Mouse (Mus musculus) large intestine, adult 2 months (tissue): ENCODE measurements around the gene Olfr1028. TPM values are rescaled to one million over a fixed set of nuclear protein-coding genes. Genes with fewer than 3 reads are reported as not detected.

Source experiments
- DNase-seq: peaks from one replicate; pipeline ENCODE4 v3.0.0-alpha.2; 2012; ENCODE audit warnings: low read depth, low spot score
- WGBS: fragments of 180-500 bp; shearing (Covaris S2); methylation state at CpG from one replicate; pipeline ENCODE4 v1.1.7; 2018; 5-methylcytosine and 5-hydroxymethylcytosine counted together
- polyA plus RNA-seq: library from polyadenylated mRNA; depleted of rRNA; stranded (reverse); fragments of >200 nt; gene quantifications from 2 replicates; pipeline ENCODE4 v1.2.3, GENCODE M21; 2012; rRNA removed

Gene Olfr1028
- polyA plus RNA-seq: not detected in 2 replicates

DNA sequence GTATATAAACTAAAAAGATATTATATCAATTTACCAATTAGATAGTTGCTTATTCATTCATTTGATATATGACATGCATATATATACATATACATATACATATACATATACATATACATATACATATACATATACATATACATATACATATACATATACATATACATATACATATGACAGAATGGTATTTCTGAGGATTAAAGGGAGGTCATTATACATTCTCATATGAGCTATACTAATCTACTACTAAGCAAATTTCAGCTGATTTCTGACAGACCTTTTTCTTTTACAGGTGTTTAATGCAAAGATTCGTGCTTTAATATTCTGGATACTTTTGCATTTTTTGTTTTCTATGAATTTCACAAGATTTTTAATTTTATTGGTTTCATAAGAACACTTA, at the start of gene Olfr1028:
Gene Olfr1028, plus strand, starts transcription at position 301 of the 400 bp plus-strand sequence.
- no peak for DNase-seq
- WGBS: 71% methylated on average over 1 of the region's 1 CpGs

DNA sequence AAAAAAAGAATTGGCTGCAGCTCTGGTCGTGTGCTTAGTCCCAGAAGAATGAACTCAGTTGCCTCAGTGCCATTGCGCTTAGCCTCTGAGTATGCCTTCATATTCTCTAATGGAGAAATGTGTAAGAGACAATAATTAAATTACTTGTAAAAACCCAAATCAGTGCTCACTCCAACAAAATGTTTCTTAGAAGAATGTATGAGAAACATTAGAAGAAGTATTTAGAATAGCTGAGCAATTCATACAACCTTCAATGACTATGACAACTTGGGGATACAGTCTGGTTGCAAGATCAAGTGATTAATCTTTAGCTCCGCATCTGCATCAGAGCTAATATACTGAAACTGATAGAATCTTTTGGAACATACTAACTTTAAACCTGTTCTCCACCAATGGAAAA, 45.3 kb upstream of the Olfr1028 start, which contains the start of gene Olfr1024:
Gene Olfr1024, minus strand, starts transcription at position 101 of the 400 bp plus-strand sequence.
- DNase-seq: no peak

DNA sequence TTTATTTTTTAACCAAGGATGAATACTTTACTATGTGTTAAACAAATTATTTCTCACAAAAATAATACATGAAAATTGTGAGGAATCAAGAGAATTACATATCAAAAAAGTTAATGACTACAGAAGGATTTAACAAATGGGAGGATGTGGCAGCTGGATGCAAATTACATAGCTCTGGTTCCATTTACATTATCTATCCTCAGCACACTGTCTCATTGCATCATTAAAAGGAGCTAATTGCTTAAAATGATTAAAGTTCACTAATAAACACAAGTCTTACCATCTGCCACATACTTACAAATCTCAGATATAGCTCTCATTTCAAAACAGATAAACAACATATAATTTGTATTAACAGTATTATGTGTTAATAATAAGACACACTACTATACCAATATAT, 37.0 kb upstream of the Olfr1028 start:
- DNase-seq: no peak

More for the DNA sequence above, 45.3 kb upstream of the Olfr1028 start, which contains the start of gene Olfr1024:
- WGBS: 81% methylated on average over 3 of the region's 3 CpGs

DNA sequence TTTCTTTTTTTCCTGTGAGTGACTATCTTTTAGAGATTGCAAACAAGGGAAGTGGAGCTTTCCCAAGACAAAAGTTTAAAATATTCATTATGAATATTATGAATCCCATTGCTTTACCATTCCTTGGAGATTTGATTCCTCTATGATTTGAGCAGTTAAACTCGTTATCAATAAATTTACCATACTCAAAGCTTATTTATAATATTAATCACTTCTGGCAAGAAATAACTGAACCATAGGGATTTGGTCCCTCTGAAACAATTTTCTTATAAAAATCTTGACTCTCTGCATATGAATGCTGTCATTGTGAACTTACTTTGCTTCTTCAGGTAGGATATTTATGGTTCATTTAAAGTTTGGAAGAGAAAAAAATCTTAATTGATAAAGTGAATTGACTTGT, 35.3 kb upstream of the Olfr1028 start, which contains the start of gene Olfr1025-ps1:
Gene Olfr1025-ps1, plus strand, starts transcription at position 301 of the 400 bp plus-strand sequence.
- WGBS: 34% methylated on average over 1 of the region's 1 CpGs
- DNase-seq: no peak

DNA sequence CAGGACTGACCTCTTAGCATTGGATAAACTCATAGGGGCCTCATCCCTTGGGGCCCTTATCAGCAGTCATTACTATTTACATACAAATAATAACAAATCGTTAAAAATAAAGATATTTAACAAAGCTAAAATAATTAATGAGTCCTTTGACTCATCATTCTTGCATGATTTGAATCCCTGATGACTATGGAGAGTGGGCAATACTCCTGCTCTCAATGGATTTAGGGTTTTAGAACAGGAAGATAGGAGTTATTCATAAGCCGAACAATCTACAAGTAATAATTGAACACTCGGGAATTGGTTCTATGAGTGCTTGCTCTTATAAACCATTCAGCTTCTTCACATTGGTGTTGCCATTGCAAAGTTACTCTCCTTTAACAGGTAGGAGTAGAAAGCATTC, 29.0 kb upstream of the Olfr1028 start, which contains the start of gene Olfr1026:
Gene Olfr1026, plus strand, starts transcription at position 301 of the 400 bp plus-strand sequence.
- WGBS: 89% methylated on average over 3 of the region's 3 CpGs
- DNase-seq: no peak

DNA sequence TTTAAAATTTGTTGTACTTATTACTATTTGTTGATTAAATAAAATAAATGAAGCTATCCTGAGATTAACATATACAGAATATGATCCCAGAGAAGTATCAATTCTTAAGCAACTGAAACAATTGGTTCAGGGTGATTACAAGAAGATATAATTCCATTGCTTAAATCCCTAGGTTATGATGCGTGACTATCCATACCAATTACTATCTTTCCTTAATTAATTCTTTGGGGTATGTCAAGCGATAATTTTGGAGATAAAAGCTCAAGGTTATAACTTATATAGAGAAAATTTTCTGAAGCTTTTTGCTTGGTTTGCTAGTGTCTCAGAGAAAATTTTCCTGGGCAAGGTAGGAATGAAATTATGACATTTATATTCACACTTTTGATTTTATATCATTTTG, 23.4 kb downstream of the Olfr1028 start, which contains the start of gene Olfr1029:
Gene Olfr1029, plus strand, starts transcription at position 301 of the 400 bp plus-strand sequence.
- WGBS: 87% methylated on average over 2 of the region's 2 CpGs

DNA sequence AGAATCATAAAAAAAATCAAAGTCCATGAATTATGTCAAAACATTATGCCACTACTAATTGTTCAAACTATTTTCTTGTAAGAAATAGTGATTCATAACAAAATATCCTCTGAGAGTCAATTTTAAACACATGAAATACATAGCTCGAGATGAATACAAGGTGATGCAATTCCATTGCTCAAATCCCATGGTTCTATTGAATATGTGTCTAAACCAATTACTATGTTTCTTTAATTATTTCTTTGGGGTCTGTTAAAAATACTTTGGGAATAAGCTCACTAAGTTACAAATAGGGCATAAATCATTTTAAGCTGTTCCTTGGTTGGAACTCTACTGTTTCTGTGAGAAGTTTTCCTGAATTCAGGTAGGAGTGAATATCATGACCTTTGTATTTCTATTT, 28.7 kb downstream of the Olfr1028 start, which contains the start of gene Olfr1030:
Gene Olfr1030, plus strand, starts transcription at position 301 of the 400 bp plus-strand sequence.
- DNase-seq: no peak
- WGBS: 57% methylated on average over 1 of the region's 1 CpGs

More for the DNA sequence above, 23.4 kb downstream of the Olfr1028 start, which contains the start of gene Olfr1029:
- no peak for DNase-seq

DNA sequence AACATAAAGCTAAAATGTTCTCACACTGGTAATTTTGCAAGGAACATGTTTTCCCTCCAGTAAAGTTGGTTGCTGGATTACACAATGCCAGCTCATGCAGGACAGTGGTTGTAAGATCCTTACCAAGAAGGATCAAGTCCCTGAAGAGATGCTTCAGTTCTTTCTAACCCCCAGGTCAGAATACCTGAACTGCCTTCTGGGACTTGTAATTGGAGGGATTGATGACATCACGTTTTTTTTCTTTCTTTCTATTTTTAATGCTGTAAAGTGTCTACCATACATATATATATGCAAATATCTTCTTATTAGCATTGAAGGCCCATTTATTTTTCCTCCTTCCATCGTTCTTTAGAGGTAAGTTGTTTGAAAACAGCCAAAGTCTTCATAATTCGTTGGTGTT, 39.8 kb downstream of the Olfr1028 start, which contains the start of gene Olfr1031:
Gene Olfr1031, plus strand, starts transcription at position 301 of the 400 bp plus-strand sequence.
- no peak for DNase-seq
- WGBS: 39% methylated on average over 3 of the region's 3 CpGs

Other genes starting within 250 kb of the Olfr1028 start
- not detected in 2 replicates for gene Olfr1009, start 235.0 kb upstream of the Olfr1028 start, polyA plus RNA-seq
- not detected in 2 replicates for gene Olfr1012, start 187.7 kb upstream of the Olfr1028 start, polyA plus RNA-seq
- gene Olfr1013, start 183.3 kb upstream of the Olfr1028 start, polyA plus RNA-seq: not detected in 2 replicates
- not detected in 2 replicates for gene Olfr1014, start 177.7 kb upstream of the Olfr1028 start, polyA plus RNA-seq
- gene Olfr1015, start 168.4 kb upstream of the Olfr1028 start, polyA plus RNA-seq: not detected in 2 replicates
- not detected in 2 replicates for gene Olfr1016, start 147.9 kb upstream of the Olfr1028 start, polyA plus RNA-seq
- not detected in 2 replicates for gene Olfr1018, start 132.0 kb upstream of the Olfr1028 start, polyA plus RNA-seq
- gene Olfr1019, start 105.0 kb upstream of the Olfr1028 start, polyA plus RNA-seq: not detected in 2 replicates
- not detected in 2 replicates for gene Olfr1020, start 103.4 kb upstream of the Olfr1028 start, polyA plus RNA-seq
- not detected in 2 replicates for gene Olfr1022, start 81.8 kb upstream of the Olfr1028 start, polyA plus RNA-seq
- not detected in 2 replicates for gene Olfr1023, start 64.8 kb upstream of the Olfr1028 start, polyA plus RNA-seq
- gene Olfr1024, start 45.4 kb upstream of the Olfr1028 start, polyA plus RNA-seq: not detected in 2 replicates
- not detected in 2 replicates for gene Olfr1025-ps1, start 35.2 kb upstream of the Olfr1028 start, polyA plus RNA-seq
- not detected in 2 replicates for gene Olfr1026, start 28.9 kb upstream of the Olfr1028 start, polyA plus RNA-seq
- not detected in 2 replicates for gene Olfr1029, start 23.5 kb downstream of the Olfr1028 start, polyA plus RNA-seq
- not detected in 2 replicates for gene Olfr1030, start 28.8 kb downstream of the Olfr1028 start, polyA plus RNA-seq
- gene Olfr1031, start 39.9 kb downstream of the Olfr1028 start, polyA plus RNA-seq: not detected in 2 replicates
- not detected in 2 replicates for gene Olfr1032, start 55.1 kb downstream of the Olfr1028 start, polyA plus RNA-seq
- gene Olfr1033, start 70.2 kb downstream of the Olfr1028 start, polyA plus RNA-seq: 0.12 and 0.34 TPM in 2 replicates
- gene Olfr1034, start 95.4 kb downstream of the Olfr1028 start, polyA plus RNA-seq: 0.01 and 0.03 TPM in 2 replicates
- gene Olfr1036, start 123.6 kb downstream of the Olfr1028 start, polyA plus RNA-seq: not detected in 2 replicates
- not detected in 2 replicates for gene Olfr1037, start 136.9 kb downstream of the Olfr1028 start, polyA plus RNA-seq
- gene Olfr1039, start 185.5 kb downstream of the Olfr1028 start, polyA plus RNA-seq: not detected in 2 replicates
- gene Olfr1040, start 196.3 kb downstream of the Olfr1028 start, polyA plus RNA-seq: not detected in 2 replicates
- gene Olfr1042, start 211.4 kb downstream of the Olfr1028 start, polyA plus RNA-seq: not detected in 2 replicates
- not detected in 2 replicates for gene Olfr1043, start 217.1 kb downstream of the Olfr1028 start, polyA plus RNA-seq
- not detected in 2 replicates for gene Olfr1044, start 227.4 kb downstream of the Olfr1028 start, polyA plus RNA-seq
- gene Olfr52, start 235.2 kb downstream of the Olfr1028 start, polyA plus RNA-seq: not detected in 2 replicates